Mouse (Mus musculus): ENCODE measurements around the gene Ccr10.

The Ccr10 gene

GRCm38 (mm10) chr11:101174851-101175628 lies at the start of gene Ccr10:
Ccr10 (minus strand) TSS chr11:101175443.
- peaks cover 89% of the 10 kb centered on the region for H3K27me3 ChIP-seq (ENCODE audit: insufficient read depth, low read length)
- H3K4me3 ChIP-seq (replicated peaks; ENCODE audit: low read length) = peak within 1 kb of the TSS; percentile 62
- H3K4me1 ChIP-seq (replicated peaks; ENCODE audit: low read depth, low read length) = peaks cover 82% of the 10 kb centered on the region
- no peaks in the 10 kb centered on the region for H3K36me3 ChIP-seq (ENCODE audit: insufficient read depth, low read length)
- no peak for TF ChIP-seq POU5F1 (IDR thresholded peaks at IDR 0.05; ENCODE audit: borderline replicate concordance, low read length)
- no peak for TF ChIP-seq NANOG (IDR thresholded peaks at IDR 0.05; ENCODE audit: borderline replicate concordance, low read length)
- no peak; the same call in 1 of the 2 replicates for TF ChIP-seq CTCF (conservative IDR thresholded peaks at IDR 0.05; ENCODE audit: low read length)
- no peaks in the 10 kb centered on the region for H3K9me3 ChIP-seq (ENCODE audit: low read length)

GRCm38 (mm10) chr11:101224337-101224736 lies 49.1 kb upstream of the Ccr10 start:
- no peaks in the 10 kb centered on the region for H3K27me3 ChIP-seq (ENCODE audit: insufficient read depth, low read length)
- TF ChIP-seq POU5F1 (IDR thresholded peaks at IDR 0.05; ENCODE audit: borderline replicate concordance, low read length) = no peak
- no peak for TF ChIP-seq NANOG (IDR thresholded peaks at IDR 0.05; ENCODE audit: borderline replicate concordance, low read length)
- no peak for TF ChIP-seq CTCF (conservative IDR thresholded peaks at IDR 0.05; ENCODE audit: low read length)

GRCm38 (mm10) chr11:101221306-101221986 lies 46.2 kb upstream of the Ccr10 start:
- H3K27me3 ChIP-seq (ENCODE audit: insufficient read depth, low read length) = no peaks in the 10 kb centered on the region

More at GRCm38 (mm10) chr11:101224337-101224736, 49.1 kb upstream of the Ccr10 start:
- H3K9me3 ChIP-seq (ENCODE audit: low read length) = no peaks in the 10 kb centered on the region
- H3K36me3 ChIP-seq (ENCODE audit: insufficient read depth, low read length) = peaks cover 4% of the 10 kb centered on the region; the same call in 1 of the 2 replicates
- H3K4me3 ChIP-seq (replicated peaks; ENCODE audit: low read length) = no peak overlapping the region
- peaks cover 38% of the 10 kb centered on the region for H3K4me1 ChIP-seq (replicated peaks; ENCODE audit: low read depth, low read length)

GRCm38 (mm10) chr11:101220853-101221252 lies 45.6 kb upstream of the Ccr10 start:
- no peaks in the 10 kb centered on the region for H3K27me3 ChIP-seq (ENCODE audit: insufficient read depth, low read length)
- TF ChIP-seq NANOG (IDR thresholded peaks at IDR 0.05; ENCODE audit: borderline replicate concordance, low read length) (no peak), CTCF (conservative IDR thresholded peaks at IDR 0.05; ENCODE audit: low read length) (no peak), POU5F1 (IDR thresholded peaks at IDR 0.05; ENCODE audit: borderline replicate concordance, low read length) (no peak)

More at GRCm38 (mm10) chr11:101221306-101221986, 46.2 kb upstream of the Ccr10 start:
- peaks cover 25% of the 10 kb centered on the region for H3K36me3 ChIP-seq (ENCODE audit: insufficient read depth, low read length)
- peaks cover 20% of the 10 kb centered on the region for H3K4me1 ChIP-seq (replicated peaks; ENCODE audit: low read depth, low read length)
- no peaks in the 10 kb centered on the region for H3K9me3 ChIP-seq (ENCODE audit: low read length)
- no peak overlapping the region for H3K4me3 ChIP-seq (replicated peaks; ENCODE audit: low read length)
- TF ChIP-seq CTCF (conservative IDR thresholded peaks at IDR 0.05; ENCODE audit: low read length) (no peak), NANOG (IDR thresholded peaks at IDR 0.05; ENCODE audit: borderline replicate concordance, low read length) (no peak), POU5F1 (IDR thresholded peaks at IDR 0.05; ENCODE audit: borderline replicate concordance, low read length) (no peak)

GRCm38 (mm10) chr11:101218436-101219055 lies 43.3 kb upstream of the Ccr10 start:
- Histone ChIP-seq H3K4me3 (replicated peaks; ENCODE audit: low read length) (no peak overlapping the region), H3K9me3 (ENCODE audit: low read length) (no peaks in the 10 kb centered on the region), H3K36me3 (ENCODE audit: insufficient read depth, low read length) (peaks cover 50% of the 10 kb centered on the region), H3K4me1 (replicated peaks; ENCODE audit: low read depth, low read length) (no peaks in the 10 kb centered on the region), H3K27me3 (ENCODE audit: insufficient read depth, low read length) (no peaks in the 10 kb centered on the region)
- TF ChIP-seq POU5F1 (IDR thresholded peaks at IDR 0.05; ENCODE audit: borderline replicate concordance, low read length) (no peak), CTCF (conservative IDR thresholded peaks at IDR 0.05; ENCODE audit: low read length) (no peak), NANOG (IDR thresholded peaks at IDR 0.05; ENCODE audit: borderline replicate concordance, low read length) (no peak)

More at GRCm38 (mm10) chr11:101220853-101221252, 45.6 kb upstream of the Ccr10 start:
- H3K36me3 ChIP-seq (ENCODE audit: insufficient read depth, low read length) = peaks cover 31% of the 10 kb centered on the region
- no peaks in the 10 kb centered on the region for H3K9me3 ChIP-seq (ENCODE audit: low read length)
- peaks cover 20% of the 10 kb centered on the region for H3K4me1 ChIP-seq (replicated peaks; ENCODE audit: low read depth, low read length)
- no peak overlapping the region for H3K4me3 ChIP-seq (replicated peaks; ENCODE audit: low read length)

GRCm38 (mm10) chr11:101216936-101217335 lies 41.7 kb upstream of the Ccr10 start:
- H3K9me3 ChIP-seq (ENCODE audit: low read length) = no peaks in the 10 kb centered on the region
- peaks cover 56% of the 10 kb centered on the region for H3K36me3 ChIP-seq (ENCODE audit: insufficient read depth, low read length)
- TF ChIP-seq NANOG (IDR thresholded peaks at IDR 0.05; ENCODE audit: borderline replicate concordance, low read length) (no peak), POU5F1 (IDR thresholded peaks at IDR 0.05; ENCODE audit: borderline replicate concordance, low read length) (no peak), CTCF (conservative IDR thresholded peaks at IDR 0.05; ENCODE audit: low read length) (no peak)

GRCm38 (mm10) chr11:101211970-101212369 lies 36.7 kb upstream of the Ccr10 start:
- no peak overlapping the region for H3K4me3 ChIP-seq (replicated peaks; ENCODE audit: low read length)
- TF ChIP-seq POU5F1 (IDR thresholded peaks at IDR 0.05; ENCODE audit: borderline replicate concordance, low read length) (no peak), CTCF (conservative IDR thresholded peaks at IDR 0.05; ENCODE audit: low read length) (peak; percentile 60)
- H3K27me3 ChIP-seq (ENCODE audit: insufficient read depth, low read length) = no peaks in the 10 kb centered on the region
- peaks cover 82% of the 10 kb centered on the region for H3K36me3 ChIP-seq (ENCODE audit: insufficient read depth, low read length)
- peaks cover 7% of the 10 kb centered on the region for H3K4me1 ChIP-seq (replicated peaks; ENCODE audit: low read depth, low read length)
- H3K9me3 ChIP-seq (ENCODE audit: low read length) = no peaks in the 10 kb centered on the region

More at GRCm38 (mm10) chr11:101216936-101217335, 41.7 kb upstream of the Ccr10 start:
- H3K27me3 ChIP-seq (ENCODE audit: insufficient read depth, low read length) = no peaks in the 10 kb centered on the region
- H3K4me1 ChIP-seq (replicated peaks; ENCODE audit: low read depth, low read length) = no peaks in the 10 kb centered on the region
- H3K4me3 ChIP-seq (replicated peaks; ENCODE audit: low read length) = no peak overlapping the region

- no peak overlapping the region for H3K4me3 ChIP-seq (replicated peaks; ENCODE audit: low read length)
- H3K27me3 ChIP-seq (ENCODE audit: insufficient read depth, low read length) = no peaks in the 10 kb centered on the region
- no peaks in the 10 kb centered on the region for H3K9me3 ChIP-seq (ENCODE audit: low read length)
- peaks cover 19% of the 10 kb centered on the region for H3K4me1 ChIP-seq (replicated peaks; ENCODE audit: low read depth, low read length)
- peaks cover 85% of the 10 kb centered on the region for H3K36me3 ChIP-seq (ENCODE audit: insufficient read depth, low read length)
- TF ChIP-seq POU5F1 (IDR thresholded peaks at IDR 0.05; ENCODE audit: borderline replicate concordance, low read length) = no peak
- peak; percentile 80 for TF ChIP-seq CTCF (conservative IDR thresholded peaks at IDR 0.05; ENCODE audit: low read length)
Observed at GRCm38 (mm10) chr11:101200986-101201385, 25.7 kb upstream of the Ccr10 start.

Measured in E14TG2a.4 (cell line).